Mouse (Mus musculus): Measurements from ENCODE around the gene Slc22a12. TPM values are rescaled to one million over a fixed set of nuclear protein-coding genes. Genes with fewer than 3 reads are reported as not detected.

The Slc22a12 gene
- total RNA-seq, 4 experiments from 2014 or later = not detected

GRCm38 (mm10) chr19:6541521-6541920 is 1.3 kb downstream of the Slc22a12 start:
- no peak for DNase-seq (ENCODE audit: low spot score in 2 of 2)

DNA sequence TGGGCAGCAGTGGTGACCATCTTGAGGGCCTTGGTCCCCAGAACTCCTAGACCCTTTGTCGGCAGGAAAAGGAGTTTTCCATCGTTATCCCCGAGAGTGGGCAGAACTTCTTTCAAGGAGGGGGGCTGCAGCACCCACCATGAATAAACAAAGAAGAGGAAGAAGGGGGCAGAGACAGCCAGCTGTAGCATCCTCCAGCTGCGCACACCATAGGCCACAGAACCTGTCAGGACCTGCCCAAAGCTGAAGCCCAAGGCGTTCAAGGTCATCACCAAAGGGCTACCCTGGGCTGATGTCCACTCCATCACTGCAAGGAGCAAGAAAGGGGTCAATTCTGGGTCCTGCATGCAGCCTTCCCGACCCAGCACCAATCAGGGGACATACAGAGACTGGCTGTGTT is 2.6 kb downstream of the Slc22a12 start:
- DNase-seq (ENCODE audit: low spot score in 2 of 2) = no peak

GRCm38 (mm10) chr19:6539592-6539991 is 3.2 kb downstream of the Slc22a12 start:
- no peak for DNase-seq (ENCODE audit: low spot score in 2 of 2)

GRCm38 (mm10) chr19:6538546-6538945 is 4.3 kb downstream of the Slc22a12 start:
- DNase-seq (ENCODE audit: low spot score in 2 of 2) = no peak

DNA sequence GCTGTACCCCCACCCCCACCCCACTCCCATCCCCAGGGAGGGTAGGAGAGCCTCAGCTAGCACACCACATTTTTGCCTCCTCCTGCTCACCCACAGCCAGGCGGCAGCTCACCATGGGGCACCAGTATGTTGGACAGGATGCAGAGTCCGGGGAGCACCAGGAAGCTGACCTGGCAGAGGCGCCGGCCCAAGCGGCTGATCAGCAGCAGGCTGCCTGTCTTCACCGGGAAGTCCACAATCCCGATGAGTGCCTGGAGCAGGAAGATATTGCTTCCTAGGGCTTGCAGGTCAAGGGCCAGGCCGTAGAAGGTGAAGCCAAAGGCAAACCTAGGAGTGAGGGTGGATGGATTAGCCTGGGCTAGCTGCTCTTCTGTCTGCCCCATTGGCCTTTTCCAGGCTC is 5.3 kb downstream of the Slc22a12 start:
- no peak for DNase-seq (ENCODE audit: low spot score in 2 of 2)

DNA sequence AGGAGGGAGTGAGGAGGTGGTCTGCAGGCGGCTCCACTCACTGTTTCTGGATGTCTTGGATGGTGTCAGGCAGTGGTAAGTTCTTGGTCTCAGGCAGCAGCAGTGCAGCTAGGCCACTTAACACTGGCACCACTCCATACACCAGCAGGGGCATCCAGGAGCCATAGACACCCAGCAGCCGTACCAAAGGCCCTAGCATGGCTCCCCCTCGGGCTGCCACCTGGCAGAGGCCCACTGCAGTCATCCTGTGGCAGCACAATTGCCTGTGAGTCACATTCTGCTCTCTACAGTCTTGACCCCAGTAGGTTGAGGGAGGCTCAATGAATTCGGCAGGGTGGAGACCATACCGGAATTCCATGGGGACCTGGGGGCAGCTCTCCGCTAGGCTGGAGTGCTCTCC is 6.1 kb downstream of the Slc22a12 start:
- DNase-seq (ENCODE audit: low spot score in 2 of 2) = no peak

- no peak for DNase-seq (ENCODE audit: low spot score in 2 of 2)
Observed at GRCm38 (mm10) chr19:6536201-6536600, 6.6 kb downstream of the Slc22a12 start.

GRCm38 (mm10) chr19:6534118-6534415 is 8.8 kb downstream of the Slc22a12 start:
- DNase-seq (ENCODE audit: low spot score in 2 of 2) = no peak

DNA sequence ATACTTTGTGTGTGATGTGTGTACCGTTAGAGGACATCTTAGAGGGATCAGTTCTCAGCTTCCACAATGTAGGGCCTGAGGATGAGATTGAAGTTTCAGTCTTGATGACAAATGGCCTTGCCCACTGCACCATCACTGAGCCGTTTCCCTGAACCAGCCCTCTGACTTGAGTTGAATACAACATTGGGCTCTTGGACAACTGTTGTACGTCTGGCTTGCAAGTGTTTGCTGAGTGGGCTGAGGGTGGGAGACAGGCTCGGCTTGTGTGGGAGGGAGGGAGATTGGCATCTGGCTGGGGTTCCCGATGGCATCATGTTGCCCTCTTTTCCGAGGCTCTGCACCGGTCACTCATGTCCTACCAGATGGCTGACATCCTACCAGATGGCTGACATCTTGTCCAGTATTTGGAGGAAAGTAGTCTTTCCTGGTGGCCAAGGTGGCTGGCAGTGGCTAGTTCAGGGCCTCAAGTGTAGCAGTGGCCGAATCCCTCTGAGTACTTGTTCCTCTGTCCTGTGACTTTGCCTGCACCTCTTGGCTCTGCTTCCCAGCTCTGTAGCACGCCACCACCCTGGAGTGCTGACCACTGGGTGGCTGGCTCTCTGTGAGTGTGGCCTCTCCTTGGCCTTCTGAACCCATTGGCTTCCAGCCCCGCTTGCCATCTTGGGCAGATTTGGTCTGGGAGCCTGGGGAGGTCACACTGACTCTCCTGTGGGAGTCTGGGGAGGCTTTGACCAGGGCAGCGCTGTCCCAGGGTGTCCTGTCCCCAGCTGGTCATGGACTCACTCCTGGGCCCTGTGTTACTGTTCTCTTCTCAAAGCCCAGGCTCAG is 9.3 kb downstream of the Slc22a12 start:
- DNase-seq (ENCODE audit: low spot score in 2 of 2) = no peak

DNA sequence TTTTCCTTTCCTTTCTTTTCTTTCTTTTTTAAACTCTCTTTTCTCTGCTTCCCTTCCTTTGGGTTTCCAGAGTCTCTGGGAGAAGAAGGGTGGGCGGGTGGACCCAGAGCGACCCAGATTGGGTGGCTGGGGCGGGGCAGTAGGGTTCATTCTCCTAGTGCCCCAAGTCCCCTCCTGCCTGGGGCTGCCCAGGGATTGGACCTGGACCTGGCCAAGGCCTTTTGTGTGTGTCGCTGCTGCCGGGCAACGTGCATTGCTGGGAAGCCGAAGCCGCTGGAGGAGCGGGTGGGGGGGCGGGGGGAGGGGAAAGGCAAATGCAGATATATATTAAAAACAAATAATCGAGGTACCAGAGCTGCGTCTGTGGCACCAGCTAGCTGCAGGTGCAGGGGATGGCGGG is 10.2 kb downstream of the Slc22a12 start:
- no peak for DNase-seq (ENCODE audit: low spot score in 2 of 2)

GRCm38 (mm10) chr19:6531832-6532471 is 10.9 kb downstream of the Slc22a12 start:
- no peak for DNase-seq (ENCODE audit: low spot score in 2 of 2)

DNA sequence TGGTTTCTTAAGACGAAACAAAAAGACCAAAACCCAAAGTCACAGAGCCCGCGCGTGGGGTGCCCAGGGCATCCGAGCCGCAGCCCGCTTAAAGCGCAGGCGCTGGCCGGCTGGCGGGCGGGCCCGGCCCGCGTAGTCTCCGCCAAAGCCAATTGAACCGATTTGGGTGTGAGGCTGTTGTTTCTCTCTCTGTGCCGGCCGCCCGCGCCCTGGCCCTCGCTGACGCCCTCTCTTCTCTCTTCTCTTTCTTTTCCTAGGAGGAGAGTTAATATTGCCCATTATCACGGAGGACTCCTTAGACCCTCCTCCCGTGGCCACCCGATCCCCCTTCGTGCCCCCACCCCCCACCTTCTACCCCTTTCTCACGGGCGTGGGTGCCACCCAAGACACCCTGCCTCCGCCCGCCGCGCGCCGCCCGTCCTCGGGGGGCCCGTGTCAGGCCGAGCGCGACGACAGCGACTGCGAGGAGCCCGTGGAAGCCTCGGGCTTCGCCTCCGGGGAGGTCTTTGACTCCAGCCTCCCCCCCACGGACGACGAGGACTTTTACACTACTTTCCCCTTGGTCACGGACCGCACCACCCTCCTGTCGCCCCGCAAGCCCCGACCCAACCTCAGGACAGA is 11.7 kb downstream of the Slc22a12 start:
- DNase-seq (ENCODE audit: low spot score in 2 of 2) = no peak

GRCm38 (mm10) chr19:6530359-6530758 is 12.5 kb downstream of the Slc22a12 start:
- DNase-seq (ENCODE audit: low spot score in 2 of 2) = no peak

DNA sequence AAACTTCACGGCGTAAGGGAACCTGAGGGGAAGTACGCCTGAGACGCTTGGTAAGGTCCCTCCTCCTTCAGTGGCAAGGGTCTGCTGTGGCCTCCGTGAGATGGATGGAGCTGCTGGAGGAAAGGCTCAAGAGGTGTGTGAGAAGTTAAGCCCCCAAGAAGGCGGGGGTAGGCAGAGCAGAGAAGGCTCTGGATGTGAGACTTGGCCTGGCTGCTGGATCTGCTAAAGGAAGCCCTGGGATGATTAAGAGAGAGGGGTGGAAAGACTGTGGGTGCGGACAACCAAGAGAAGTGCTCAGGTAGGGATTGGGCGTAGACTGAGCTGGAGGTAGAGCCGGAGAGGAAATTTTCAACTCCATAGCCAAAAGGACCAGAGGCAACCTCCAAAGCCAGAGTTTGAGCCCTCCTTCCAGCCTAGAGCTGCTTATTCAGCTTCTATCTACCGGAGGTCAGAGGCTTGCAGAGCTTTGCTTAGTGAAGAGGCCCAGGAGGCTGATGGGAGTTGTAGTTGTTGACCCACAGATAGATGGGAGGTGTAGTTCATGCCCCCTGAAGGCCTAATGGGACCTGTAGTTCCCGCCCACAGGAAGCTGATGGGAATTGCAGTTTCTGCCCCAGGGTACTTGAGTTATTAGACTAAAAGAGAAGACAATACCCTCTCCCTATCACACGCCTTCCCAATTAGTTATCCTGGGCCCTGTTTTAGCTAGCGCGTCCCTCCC is 13.4 kb downstream of the Slc22a12 start:
- no peak for DNase-seq (ENCODE audit: low spot score in 2 of 2)

- DNase-seq (ENCODE audit: low spot score in 2 of 2) = no peak
Observed at GRCm38 (mm10) chr19:6527839-6528531, 14.8 kb downstream of the Slc22a12 start.

- DNase-seq (ENCODE audit: low spot score in 2 of 2) = no peak
Observed at GRCm38 (mm10) chr19:6527439-6527838, 15.4 kb downstream of the Slc22a12 start.

GRCm38 (mm10) chr19:6526010-6526409 is 16.8 kb downstream of the Slc22a12 start:
- DNase-seq (ENCODE audit: low spot score in 2 of 2) = no peak

DNA sequence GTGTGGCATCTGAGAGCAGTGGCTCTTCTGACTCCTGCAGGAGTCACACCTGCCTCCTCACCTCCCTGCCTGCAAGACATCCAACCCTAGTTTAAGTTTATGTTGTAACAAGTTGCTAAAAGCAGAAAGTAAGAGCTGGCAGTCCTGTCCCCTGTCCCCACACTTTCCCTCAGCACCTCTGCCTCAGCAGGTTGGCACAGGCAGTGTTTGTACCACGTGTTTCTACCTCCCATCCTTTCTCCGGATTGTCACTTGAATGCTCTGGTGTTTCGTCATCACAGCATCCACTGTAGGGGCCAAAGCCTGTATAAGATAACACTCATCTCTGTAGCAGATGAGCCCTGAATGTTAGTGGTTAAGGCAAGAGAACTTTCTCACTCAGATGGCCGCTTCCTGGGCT is 17.8 kb downstream of the Slc22a12 start:
- no peak for DNase-seq (ENCODE audit: low spot score in 2 of 2)

GRCm38 (mm10) chr19:6522289-6522688 is 20.5 kb downstream of the Slc22a12 start:
- DNase-seq (ENCODE audit: low spot score in 2 of 2) = no peak

GRCm38 (mm10) chr19:6521630-6522029 is 21.2 kb downstream of the Slc22a12 start:
- DNase-seq (ENCODE audit: low spot score in 2 of 2) = no peak

DNA sequence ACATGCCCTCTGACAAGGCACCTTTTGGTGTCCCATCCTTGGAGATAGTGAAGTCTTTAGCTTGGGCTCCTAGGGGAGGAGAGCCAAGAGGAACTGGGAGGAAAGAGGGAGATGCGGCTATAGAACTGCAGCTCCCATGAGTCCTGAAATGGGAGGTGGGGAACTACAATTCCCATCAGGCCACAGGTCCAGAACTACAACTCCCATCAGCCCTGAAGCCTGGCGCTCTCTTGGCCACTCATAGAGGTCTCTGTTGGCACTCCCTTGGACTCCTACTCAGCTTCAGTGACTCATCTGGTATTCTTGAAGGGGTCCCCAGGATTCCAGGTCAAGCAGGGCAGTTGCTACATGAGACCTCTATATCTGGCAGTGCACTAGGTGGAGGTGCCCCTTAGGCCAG is 23.3 kb downstream of the Slc22a12 start:
- no peak for DNase-seq (ENCODE audit: low spot score in 2 of 2)

All from gastrocnemius, adult 8-10 months (tissue).